Mouse (Mus musculus) embryonic fibroblast, embryonic 13.5 days (primary cell): ENCODE results near the gene Tfe3. TPM values are rescaled to one million over a fixed set of nuclear protein-coding genes. Genes with fewer than 3 reads are reported as not detected.
"Not testable (repeated sequence)": the region's sequence is repeated elsewhere in the genome, so short reads cannot be mapped to it uniquely, and the experiment has no call there.

Source experiments
- H3K27ac ChIP-seq: 2 replicates; pipeline ENCODE4 v1.5.1; 2012; ENCODE audit warnings: low read length, control low read depth, inconsistent platforms; ENCODE audit not compliant: insufficient read depth
- H3K4me1 ChIP-seq: 2 replicates; pipeline ENCODE4 v1.6.1; 2011; ENCODE audit warnings: low read length; ENCODE audit not compliant: control insufficient read depth, insufficient read depth
- H3K4me3 ChIP-seq: 2 replicates; pipeline ENCODE4 v1.5.1; 2011; ENCODE audit warnings: mild to moderate bottlenecking, control low read depth, low read length; ENCODE audit not compliant: insufficient read depth
- CTCF ChIP-seq: IDR thresholded peaks from 2 replicates; pipeline ENCODE4 v1.5.1; 2011; ENCODE audit warnings: mild to moderate bottlenecking, control low read depth, low read length, moderate library complexity, borderline replicate concordance; ENCODE audit not compliant: insufficient read depth
- POLR2A ChIP-seq: IDR thresholded peaks from 2 replicates; pipeline ENCODE4 v1.6.1; 2011; ENCODE audit warnings: low read depth, mild to moderate bottlenecking, control low read depth, low read length, moderate library complexity
- polyA plus RNA-seq: library from polyadenylated mRNA; stranded (reverse); fragments of >200 nt; gene quantifications from 2 replicates; pipeline ENCODE4 v1.2.4, GENCODE M21; 2011; ENCODE audit warnings: low read depth; ENCODE audit not compliant: missing spikeins, insufficient read length

Tfe3 gene
- polyA plus RNA-seq, 1 experiment: 49.1 TPM

- Histone ChIP-seq H3K27ac (no peak overlapping the region), H3K4me1 (no peaks in the 10 kb centered on the region), H3K4me3 (no peak overlapping the region)
- TF ChIP-seq CTCF: no peak
- no peak for TF ChIP-seq POLR2A
These were observed 35.0 kb downstream of the Tfe3 start for GRCm38 (mm10) chrX:7797327-7797726.

- not testable (repeated sequence) for H3K4me3 ChIP-seq
These were observed 39.8 kb downstream of the Tfe3 start for GRCm38 (mm10) chrX:7802157-7802556.

GRCm38 (mm10) chrX:7815016-7815415 lies 52.7 kb downstream of the Tfe3 start:
- not testable (repeated sequence) for H3K4me3 ChIP-seq, H3K27ac ChIP-seq, H3K4me1 ChIP-seq

More at GRCm38 (mm10) chrX:7802157-7802556, 39.8 kb downstream of the Tfe3 start:
- H3K4me1 ChIP-seq, H3K27ac ChIP-seq: not testable (repeated sequence)

DNA sequence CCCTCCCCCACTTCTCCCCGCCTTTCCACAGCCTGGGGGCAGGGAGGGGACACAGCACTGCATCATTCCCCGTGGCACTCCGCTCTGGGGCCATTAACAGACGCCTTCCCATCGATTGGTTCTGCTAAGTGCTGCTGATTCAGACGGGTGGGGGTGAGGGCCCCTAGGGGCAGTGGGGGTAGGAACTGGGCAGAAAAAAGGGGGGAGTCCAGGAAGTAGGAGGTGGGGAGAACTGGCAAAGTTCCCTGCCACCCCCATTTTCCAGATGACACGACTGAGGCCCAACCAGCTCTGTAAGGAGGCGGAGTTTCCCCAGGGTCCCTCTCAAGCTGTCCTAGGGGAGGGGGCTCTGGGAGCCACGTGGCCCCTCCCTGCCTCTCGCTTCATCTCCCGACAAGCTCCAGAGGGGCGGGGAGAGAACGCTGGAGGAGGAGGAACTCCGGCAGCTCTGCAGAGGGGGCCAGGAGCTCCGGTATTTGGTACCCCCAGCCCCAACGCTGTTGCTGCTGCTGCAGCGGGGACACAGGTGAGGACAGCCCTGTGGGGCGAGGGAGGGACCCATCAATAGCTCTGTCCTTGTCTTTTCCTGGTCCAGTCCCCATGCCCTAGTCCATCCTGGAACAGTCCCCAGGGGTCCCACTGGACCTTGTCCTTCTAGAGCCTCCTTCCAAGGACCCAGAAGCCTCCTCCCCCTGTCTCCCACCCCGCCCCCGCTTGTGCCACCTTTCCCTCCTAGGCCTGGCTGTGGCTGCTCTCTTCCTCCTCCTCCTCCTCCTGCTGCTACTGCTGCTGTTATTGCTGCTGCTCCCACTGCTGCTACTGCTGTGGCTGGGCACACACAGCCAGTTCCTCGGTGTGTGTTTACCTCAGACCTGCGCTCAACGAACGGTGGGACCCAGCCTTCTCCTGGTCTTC lies 59.8 kb downstream of the Tfe3 start, which contains the start of gene Kcnd1:
Gene Kcnd1 (plus strand): TSS at position 425 of the 915 bp plus-strand sequence.
- Histone ChIP-seq H3K4me1 (no peaks in the 10 kb centered on the region), H3K27ac (peak within 1 kb of the TSS; percentile 31; the same call in 1 of the 2 replicates), H3K4me3 (peak within 1 kb of the TSS; percentile 42)
- TF ChIP-seq POLR2A: peak; percentile 38; the same call in 1 of the 2 replicates
- no peak for TF ChIP-seq CTCF

Other genes starting within 250 kb of the Tfe3 start
- not detected in 2 replicates for gene Foxp3, start 188.9 kb upstream of the Tfe3 start, polyA plus RNA-seq
- gene Ppp1r3f, start 188.3 kb upstream of the Tfe3 start, polyA plus RNA-seq: 2.9 and 3.1 TPM in 2 replicates
- gene Ccdc22, start 157.0 kb upstream of the Tfe3 start, polyA plus RNA-seq: 12.8 and 14.3 TPM in 2 replicates
- not detected in 2 replicates for gene Cacna1f, start 155.5 kb upstream of the Tfe3 start, polyA plus RNA-seq
- 0.18 and 0.19 TPM in 2 replicates for gene Syp, start 124.1 kb upstream of the Tfe3 start, polyA plus RNA-seq
- 7.0 TPM in 2 replicates for gene Prickle3, start 105.3 kb upstream of the Tfe3 start, polyA plus RNA-seq
- 305 and 316 TPM in 2 replicates for gene Plp2, start 91.2 kb upstream of the Tfe3 start, polyA plus RNA-seq
- gene Magix, start 81.3 kb upstream of the Tfe3 start, polyA plus RNA-seq: not detected in 2 replicates
- 26.0 and 29.8 TPM in 2 replicates for gene Gpkow, start 65.4 kb upstream of the Tfe3 start, polyA plus RNA-seq
- 29.0 and 32.3 TPM in 2 replicates for gene Wdr45, start 48.2 kb upstream of the Tfe3 start, polyA plus RNA-seq
- not detected in 2 replicates for gene Gm45208, start 40.3 kb upstream of the Tfe3 start, polyA plus RNA-seq
- 112 and 126 TPM in 2 replicates for gene Praf2, start 34.1 kb upstream of the Tfe3 start, polyA plus RNA-seq
- gene Ccdc120, start 11.7 kb upstream of the Tfe3 start, polyA plus RNA-seq: 2.5 and 3.5 TPM in 2 replicates
- gene Gripap1, start 27.2 kb downstream of the Tfe3 start, polyA plus RNA-seq: 37.7 and 42.1 TPM in 2 replicates
- 5.7 and 7.5 TPM in 2 replicates for gene Kcnd1, start 59.7 kb downstream of the Tfe3 start, polyA plus RNA-seq
- 57.5 and 65.0 TPM in 2 replicates for gene Otud5, start 78.8 kb downstream of the Tfe3 start, polyA plus RNA-seq
- 4.0 and 4.3 TPM in 2 replicates for gene Pim2, start 115.7 kb downstream of the Tfe3 start, polyA plus RNA-seq
- gene Slc35a2, start 121.5 kb downstream of the Tfe3 start, polyA plus RNA-seq: 113 and 123 TPM in 2 replicates
- 90.2 and 103 TPM in 2 replicates for gene Pqbp1, start 136.7 kb downstream of the Tfe3 start, polyA plus RNA-seq
- 29.5 and 39.9 TPM in 2 replicates for gene Timm17b, start 136.8 kb downstream of the Tfe3 start, polyA plus RNA-seq
- not detected in 2 replicates for gene Gm10491, start 145.3 kb downstream of the Tfe3 start, polyA plus RNA-seq
- gene Gm10490, start 147.0 kb downstream of the Tfe3 start, polyA plus RNA-seq: not detected in 2 replicates
- gene Pcsk1n, start 157.3 kb downstream of the Tfe3 start, polyA plus RNA-seq: not detected in 2 replicates
- gene Eras, start 166.0 kb downstream of the Tfe3 start, polyA plus RNA-seq: not detected in 2 replicates
- 21.2 and 27.6 TPM in 2 replicates for gene Hdac6, start 185.3 kb downstream of the Tfe3 start, polyA plus RNA-seq
- gene Gata1, start 215.5 kb downstream of the Tfe3 start, polyA plus RNA-seq: not detected in 2 replicates